Mouse (Mus musculus): ENCODE results near the gene Smpx.

Smpx gene

DNA sequence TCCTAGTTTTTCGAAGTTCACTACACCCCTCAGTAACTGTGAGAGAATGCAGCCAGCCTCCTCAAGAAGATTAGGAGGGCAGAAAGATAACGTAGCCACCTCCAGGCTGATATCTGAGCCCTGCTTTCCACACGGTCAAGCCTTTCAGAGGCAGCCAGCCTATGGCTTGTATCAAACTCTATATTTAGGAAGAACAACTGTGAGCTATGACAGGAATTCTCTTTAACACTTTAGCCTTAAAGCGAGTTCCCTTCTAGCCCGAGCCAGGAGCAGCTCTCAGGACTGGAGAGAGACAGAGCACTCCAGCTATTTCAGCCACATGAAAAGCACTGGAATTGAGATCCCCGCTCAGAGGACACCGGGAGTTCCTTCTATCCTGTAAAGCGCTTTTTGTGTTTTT is at the start of gene Smpx:
Gene Smpx, plus strand, starts transcription at position 49 of the 400 bp plus-strand sequence.
- no peak for DNase-seq (ENCODE audit: low spot score in 2 of 2)

DNA sequence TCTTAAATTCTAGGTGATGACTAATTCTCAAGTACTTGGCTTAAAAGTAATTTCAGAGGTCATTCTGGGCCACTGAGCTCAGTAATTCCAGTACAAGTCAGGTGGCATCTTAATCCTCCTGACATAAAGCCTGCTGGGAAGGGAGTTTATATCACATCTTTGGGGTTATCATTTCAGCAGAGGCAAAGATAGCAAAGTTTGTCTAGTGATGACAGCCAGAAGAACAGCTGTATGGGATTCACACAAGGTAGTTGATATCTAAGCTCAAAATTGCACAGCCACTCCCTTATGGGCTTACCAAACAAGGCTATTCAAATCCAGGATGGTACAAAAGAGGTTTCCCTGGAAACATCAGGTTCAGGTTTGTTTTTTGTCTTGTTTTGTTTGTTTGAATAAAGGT is 43.7 kb upstream of the Smpx start:
- DNase-seq (ENCODE audit: low spot score in 2 of 2), result no peak

DNA sequence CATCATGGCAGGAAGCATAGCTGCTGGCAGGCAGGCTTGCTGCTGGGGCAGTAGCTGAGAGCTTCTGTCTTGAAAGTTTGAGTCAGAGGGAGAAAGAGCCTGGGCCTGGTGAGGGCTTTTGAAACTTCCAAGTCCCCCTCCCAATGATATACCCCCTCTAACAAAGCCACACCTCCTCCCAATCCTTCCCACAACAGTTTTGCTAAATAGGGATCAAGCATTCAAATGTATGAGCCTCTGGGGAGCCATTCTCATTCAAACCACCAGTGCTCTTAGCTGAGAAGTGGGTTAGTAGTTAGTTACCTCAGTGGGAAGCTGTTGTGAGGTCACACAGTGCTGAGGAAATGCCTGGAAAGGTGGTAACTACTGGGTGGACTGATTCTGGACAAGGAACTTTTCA is 41.4 kb upstream of the Smpx start:
- DNase-seq (ENCODE audit: low spot score in 2 of 2), result no peak

DNA sequence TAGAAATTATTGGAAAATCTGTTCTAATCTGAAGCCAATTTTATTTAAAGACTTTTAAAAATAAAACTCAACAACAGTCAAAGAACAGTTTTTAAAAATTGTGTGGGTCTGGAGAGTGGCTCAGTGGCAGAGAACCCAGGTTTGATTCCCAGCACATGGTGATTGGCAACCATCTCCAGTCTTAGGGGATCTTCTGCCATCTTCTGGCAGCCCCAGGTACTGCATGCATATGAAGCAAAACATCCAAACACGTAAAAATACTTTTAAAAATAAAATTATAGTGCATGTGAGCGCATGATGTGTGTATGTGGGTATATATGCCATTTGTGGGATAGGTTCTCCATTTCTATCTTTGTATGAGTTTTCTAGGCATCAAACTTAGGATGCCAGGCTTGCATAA is 26.9 kb upstream of the Smpx start:
- no peak for DNase-seq (ENCODE audit: low spot score in 2 of 2)

DNA sequence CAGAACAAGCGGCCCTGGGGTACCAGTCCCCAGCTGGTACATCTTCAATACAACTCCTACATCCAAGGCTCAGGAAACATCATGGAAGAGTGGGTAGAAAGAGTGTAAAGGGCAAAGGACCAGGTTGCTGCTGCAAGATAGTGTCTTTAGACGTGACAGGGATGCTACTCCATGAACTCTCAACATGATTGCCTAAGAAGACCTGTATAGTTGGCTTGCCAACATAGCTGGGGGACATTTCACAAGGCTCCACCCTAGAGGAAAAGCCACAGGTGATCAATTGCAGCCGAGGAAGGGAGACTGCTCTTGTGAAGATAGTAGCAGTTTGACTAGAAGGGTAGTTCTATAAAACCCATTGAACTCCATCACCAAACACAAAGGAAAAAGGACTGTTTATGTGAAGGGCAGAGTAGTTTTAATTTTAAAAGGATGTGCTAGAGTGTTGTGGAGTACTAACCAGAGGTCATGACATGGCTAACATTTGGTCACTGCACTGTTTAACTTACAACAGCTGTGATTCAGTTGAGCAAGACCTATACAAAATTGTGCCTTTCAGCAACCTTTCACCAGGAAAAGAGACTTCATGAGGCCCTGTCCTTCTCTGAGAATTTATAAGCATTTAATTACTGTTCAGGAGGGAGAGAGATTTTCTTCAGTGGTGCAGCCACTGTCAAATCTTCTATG is 23.9 kb upstream of the Smpx start:
- DNase-seq (ENCODE audit: low spot score in 2 of 2), result no peak

DNA sequence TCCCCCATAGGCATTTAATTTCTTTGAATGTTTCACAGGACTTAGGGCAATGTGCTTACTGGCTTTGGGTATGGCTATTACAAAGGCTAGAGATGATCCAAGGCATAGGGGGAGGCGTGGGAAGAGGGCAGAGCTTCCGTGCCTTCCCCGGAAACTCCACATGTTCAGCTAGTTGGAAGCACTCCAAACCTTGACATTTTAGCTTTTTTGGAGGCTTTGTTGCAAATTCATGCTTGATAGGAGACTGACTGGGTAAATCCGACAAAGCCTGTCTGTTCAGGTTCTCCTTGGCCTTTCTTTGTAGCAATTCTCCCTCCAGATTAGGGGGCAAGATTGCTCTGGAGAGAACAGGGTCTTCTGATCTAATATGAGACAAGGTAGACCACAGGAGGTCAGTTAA is 7.5 kb upstream of the Smpx start:
- no peak for DNase-seq (ENCODE audit: low spot score in 2 of 2)

DNA sequence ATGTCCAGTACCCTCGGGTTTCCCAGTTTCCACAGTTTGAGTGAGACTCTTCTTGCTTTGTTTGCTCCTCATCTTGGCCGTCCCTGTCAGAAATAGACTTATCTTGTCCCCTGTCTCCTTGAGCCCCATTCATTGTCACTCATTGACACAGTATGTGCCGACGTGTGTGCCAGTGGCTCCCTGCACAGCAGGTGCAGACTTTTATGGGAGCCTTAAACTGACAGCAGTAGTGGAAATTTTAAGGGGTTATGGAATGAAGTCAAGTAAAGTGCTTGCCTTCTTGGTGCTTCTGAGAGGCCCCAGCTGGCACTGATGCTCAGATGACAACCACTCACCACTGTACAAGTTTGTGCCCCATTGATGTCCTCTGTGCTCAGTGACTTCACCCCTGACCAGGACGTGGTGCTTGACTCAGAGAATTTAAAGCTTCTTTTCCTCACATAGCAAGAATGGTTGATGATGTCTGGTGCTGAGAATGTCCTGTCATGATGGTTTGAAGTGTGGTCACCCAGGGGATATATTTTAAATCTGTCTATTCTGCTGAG is 1.0 kb upstream of the Smpx start:
- DNase-seq (ENCODE audit: low spot score in 2 of 2), result no peak

DNA sequence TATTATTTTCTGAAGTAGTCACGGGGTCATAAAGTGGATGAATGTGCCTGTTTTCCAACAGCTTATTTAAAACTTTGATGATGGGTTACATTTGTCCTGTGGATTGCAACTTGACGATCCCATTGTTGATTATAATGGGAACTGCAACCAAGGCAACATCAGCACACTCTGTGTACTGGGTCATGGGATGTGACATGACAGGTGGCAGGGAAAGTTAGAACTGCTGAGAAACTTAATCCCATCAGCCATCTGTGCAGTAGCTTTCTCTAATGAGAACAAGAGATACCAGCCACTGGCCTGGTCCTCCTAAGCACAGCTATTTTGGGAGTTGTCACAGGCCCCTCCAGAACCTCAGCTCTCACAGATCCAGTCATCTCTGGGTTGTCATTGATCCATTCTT is 8.5 kb downstream of the Smpx start:
- DNase-seq (ENCODE audit: low spot score in 2 of 2), result no peak

DNA sequence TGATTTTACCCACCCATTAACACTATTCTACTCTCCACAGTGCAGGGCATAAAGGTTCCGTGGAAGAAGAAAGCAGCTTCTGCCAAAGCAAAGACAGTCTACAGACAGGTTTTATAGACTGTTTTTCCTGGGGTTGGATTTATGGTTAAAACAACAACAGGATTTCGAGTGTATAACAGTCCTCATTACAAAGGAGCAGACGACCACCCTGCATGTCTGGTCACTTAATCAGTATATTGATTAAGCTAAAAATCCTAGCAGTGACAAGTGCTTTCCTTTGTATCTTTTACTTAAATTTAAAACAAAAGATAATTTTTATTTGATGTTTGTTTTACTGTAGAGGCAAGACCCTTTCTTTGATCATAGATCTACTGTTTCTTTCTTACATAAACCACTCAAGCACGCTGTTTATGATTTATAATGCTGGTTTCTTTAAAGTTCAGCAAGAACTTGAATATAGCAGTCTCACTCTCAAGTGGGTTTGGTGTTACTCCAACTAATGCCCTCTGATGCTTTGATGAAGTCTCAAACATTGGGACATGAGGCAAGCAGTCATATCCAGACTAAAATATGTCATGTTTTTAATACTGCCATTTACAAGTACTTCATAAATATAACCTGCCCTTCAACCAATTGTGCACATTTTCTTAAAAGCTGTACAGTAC is 10.0 kb downstream of the Smpx start:
- DNase-seq (ENCODE audit: low spot score in 2 of 2), result no peak

DNA sequence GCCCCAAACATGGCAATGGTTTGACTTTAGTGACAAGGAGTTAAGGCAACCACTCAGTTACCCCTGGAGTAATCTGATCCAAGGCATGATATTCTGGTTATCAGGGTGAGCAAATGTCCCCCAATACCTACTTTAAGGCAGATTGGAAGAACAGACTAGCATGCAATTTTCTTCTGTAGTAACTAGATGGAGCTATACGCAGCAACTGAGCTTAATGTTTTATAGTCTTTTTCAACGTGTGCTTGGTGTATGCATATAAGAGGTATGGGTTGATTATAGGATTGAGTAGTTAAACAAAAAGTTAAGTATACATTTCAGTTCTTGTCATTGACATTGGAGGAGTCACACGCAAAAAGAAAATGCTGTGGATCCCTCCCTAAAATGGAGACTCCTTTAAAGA is 21.2 kb downstream of the Smpx start:
- no peak for DNase-seq (ENCODE audit: low spot score in 2 of 2)

DNA sequence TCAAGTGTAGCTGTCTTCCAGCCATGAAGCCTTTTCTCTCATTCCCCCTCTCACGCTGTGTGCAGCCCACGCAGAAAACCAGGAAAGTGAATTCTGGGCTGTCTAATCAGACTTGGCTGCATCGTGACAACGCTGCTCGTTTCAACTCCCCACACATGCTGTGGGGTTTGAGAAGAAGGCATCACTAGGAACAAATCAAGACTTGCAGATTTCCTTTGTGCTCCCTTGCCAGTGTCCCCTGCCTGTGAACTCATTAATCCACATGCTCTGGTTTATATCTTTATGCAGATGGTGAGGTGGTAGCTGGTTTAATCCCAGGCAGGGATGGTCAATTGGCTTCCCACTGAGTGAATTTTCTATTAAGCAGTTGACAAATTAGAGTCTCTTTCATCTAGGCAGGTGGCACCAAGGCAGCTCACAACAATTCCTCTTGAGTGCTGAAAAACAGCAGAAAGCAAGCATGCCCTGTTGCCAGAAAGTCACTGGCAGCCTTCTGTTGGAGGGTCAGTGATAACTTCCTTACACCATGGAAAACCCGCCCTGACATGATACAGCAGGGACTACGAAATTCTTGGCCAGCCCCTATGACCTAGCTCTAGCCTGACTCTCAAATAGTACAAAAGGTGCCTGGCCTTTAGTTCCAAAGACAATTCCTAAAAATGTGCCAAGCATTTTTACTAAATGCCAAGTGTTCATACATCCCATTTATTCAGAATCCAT is 32.1 kb downstream of the Smpx start:
- peak; percentile 10 to 40 for DNase-seq (ENCODE audit: low spot score in 2 of 2)

DNA sequence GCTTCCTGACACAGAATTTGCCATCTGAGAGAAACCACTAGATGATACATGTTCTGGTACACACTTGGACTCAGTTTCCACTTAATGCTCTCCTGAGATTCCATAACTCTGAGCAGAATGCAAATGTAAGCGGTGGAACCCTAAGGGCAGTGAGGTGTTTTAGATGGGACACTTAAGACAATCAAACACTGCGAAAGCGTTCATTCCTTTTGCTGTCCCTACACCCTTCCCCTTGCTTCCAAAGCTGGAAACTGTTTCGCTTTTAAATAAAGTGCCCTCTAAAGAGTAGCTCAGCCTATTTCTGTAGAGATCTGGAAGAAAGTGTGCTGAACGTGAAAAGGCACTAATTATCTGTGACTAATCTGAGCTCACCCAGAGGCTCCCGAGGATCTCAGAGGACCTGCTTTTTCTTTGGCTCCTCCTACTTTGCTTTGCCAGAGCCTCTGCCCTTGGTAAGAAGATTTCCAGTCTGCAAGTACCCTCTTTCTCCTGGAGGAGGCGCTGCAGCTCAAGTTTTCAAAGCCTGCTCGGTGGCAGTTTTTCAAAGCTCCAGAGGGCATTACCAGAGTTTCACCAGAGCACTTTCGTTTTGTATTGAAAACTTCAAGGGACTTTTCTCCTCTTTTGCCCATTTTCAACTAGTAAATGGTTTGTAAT is 33.1 kb downstream of the Smpx start:
- peak; percentile 67 to 72 for DNase-seq (ENCODE audit: low spot score in 2 of 2)

DNA sequence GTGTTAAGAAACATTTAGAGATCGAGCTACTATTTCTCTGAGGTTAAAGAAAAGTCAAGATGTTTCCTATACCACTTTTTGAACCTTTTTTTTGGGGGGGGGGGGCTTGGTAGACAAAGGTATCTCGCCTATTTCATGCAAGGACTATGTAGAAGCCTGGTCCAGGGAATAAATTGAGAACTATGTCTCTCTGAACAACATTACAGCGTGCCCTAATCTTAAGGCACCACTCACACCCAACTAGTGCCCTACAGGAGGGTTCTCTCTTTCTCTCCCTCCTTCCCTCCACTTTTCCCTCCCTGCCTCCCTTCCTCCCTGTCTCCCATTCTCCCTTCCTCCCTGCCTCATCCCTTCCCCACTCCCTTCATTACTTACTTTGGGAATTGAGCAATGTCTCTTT is 33.6 kb downstream of the Smpx start:
- no peak for DNase-seq (ENCODE audit: low spot score in 2 of 2)

DNA sequence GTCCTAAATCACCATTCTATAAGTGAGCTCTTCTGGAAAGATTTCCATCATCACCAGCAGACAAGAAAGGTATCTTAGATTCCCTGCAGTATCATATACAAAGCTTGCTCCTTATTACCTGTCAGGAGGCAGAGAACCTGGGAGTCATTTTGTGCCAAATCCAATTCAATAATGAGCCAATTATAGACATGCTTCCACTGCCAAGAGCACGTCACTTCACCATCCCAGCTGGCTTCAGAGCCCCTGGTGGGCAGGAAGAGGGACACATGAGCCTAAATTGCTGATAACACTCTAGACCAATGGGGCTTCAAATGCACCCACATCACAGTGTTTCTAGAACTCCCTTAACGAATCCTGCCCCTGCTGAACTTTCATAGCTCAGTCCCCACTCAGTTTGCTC is 35.1 kb downstream of the Smpx start:
- no peak for DNase-seq (ENCODE audit: low spot score in 2 of 2)

DNA sequence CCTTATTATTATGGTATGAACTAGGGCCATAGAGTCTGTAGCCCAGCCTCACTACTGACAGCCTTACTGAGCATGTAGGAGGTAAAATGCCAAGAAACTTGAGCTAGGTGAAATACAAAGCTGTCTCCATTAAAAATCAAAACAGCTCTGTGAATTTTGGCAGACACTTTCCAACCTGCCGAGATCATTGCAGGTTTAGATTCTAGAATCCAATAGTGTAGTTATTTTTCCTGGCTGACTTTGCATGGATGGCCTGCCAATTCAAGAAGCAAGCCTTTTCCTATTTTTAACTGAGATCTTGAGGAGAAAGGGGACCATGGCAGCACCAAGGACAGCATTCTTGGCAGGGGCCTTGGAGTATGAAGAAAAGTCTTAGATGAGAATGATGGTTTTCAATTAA is 35.6 kb downstream of the Smpx start:
- no peak for DNase-seq (ENCODE audit: low spot score in 2 of 2)

DNA sequence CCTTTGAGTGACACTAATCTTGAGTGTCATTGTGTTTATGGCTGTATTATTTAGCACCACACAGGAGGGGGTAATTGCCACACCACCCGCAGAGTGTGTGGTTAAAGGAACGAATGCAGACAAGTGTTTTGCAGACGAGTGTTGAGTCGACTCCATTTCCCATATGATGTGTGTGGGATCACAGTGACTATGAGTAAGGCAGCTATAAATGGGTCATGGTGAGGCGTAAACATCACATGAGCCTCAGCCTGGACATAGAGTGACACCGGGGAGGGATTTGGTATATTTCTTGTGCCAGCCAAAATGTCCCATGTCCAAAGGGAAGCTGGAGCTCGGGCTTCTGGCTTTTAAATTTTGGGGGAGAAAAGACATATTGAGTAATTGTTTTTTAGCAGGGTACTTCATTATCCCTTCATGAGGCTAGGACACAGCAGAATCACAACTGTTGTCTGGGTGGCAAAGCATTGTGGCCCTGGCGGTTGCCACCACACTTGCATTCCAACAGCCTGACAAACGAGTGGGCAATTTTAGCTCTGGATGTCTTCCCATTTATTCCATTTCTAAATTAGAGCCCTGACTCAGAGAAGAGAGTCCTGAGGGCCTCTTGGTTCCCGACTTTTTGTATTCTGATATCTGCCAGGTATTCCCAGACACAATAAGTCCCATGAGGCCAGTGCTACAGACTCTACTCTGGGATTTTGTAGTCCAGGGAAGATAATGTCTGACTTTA is 49.3 kb downstream of the Smpx start:
- no peak for DNase-seq (ENCODE audit: low spot score in 2 of 2)

DNA sequence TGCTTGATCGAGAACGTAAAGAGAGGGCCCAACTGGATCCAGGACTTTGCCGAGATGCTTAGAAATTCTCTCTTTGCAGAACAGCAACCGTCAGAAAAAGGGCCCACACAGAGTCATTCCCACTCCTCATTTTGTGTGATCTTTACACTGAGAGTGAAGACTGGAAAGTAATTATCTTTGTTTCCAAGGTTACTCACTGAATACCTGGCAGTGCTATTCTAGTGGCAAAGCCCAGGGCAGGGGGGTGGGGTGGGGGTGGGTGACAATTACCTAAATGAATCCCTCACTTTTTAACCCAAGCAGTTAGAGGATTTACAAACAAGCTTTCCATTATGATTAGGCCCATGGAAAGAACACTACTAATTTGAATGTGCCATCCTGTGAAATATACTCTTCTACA is 55.8 kb downstream of the Smpx start:
- DNase-seq (ENCODE audit: low spot score in 2 of 2), result no peak

DNA sequence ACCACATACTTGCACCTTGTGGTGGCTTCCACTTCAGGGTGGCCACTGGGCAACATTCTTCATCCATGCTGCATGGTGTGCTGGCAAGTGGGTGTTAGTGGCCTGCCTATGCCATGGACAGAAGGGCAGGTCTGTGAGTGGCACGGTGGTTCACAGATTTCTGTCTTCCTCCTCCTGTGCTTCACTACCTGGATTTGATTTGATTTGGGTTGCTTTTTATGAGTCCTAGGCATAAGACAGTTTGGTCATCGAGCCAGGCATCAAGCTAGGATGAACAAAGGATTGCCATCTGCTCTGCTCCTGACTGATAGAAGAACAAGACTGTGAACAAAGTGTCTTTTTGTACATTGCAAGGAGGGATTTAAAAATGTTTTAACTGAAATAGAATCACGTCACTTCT is 63.8 kb downstream of the Smpx start:
- DNase-seq (ENCODE audit: low spot score in 2 of 2), result no peak

DNA sequence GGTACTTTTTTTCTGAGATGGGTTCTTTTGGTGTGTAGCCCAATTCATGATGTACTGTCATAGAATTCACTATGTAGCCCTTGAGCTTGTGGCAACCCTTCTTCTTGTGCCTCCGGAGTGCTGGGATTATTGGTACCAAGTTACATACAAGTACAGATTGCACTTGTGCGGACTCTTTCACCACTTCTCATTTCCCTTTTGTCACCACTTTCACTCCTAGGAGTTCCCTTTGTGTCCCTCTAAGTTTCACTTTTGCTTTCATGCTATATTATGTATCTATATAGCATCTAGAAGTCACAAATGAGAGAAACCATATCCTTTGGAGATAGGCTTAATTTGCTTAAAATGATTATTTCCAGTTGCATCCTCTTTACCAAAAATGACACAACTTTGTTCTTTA is 103.0 kb downstream of the Smpx start:
- no peak for DNase-seq (ENCODE audit: low spot score in 2 of 2)
